Mouse (Mus musculus) forebrain, embryonic 10.5 days (tissue): Measurements from ENCODE around the gene Dmap1. TPM values are rescaled to one million over a fixed set of nuclear protein-coding genes. Genes with fewer than 3 reads are reported as not detected.
A peak's percentile ranks its signal among the peaks of the same experiment; 100 is the strongest.

Experiments
- DNase-seq: peaks from one replicate; pipeline ENCODE4 v3.0.0-alpha.2; 2017; ENCODE audit warnings: low spot score; ENCODE audit errors: extremely low spot score
- H3K27ac ChIP-seq: fragments of 300-500 bp; sonication (generic); 2 replicates; pipeline ENCODE4 v1.5.1; 2016; ENCODE audit warnings: mild to moderate bottlenecking
- H3K27me3 ChIP-seq: fragments of 300-500 bp; sonication (generic); 2 replicates; pipeline ENCODE4 v1.6.1; 2016; ENCODE audit warnings: mild to moderate bottlenecking; ENCODE audit not compliant: poor library complexity, severe bottlenecking
- H3K36me3 ChIP-seq: fragments of 300-500 bp; sonication (generic); replicated peaks from 2 replicates; pipeline ENCODE4 v1.6.1; 2016; ENCODE audit warnings: mild to moderate bottlenecking, moderate library complexity
- H3K4me1 ChIP-seq: fragments of 300-500 bp; sonication (generic); 2 replicates; pipeline ENCODE4 v1.6.1; 2016
- H3K4me3 ChIP-seq: fragments of 300-500 bp; sonication (generic); 2 replicates; pipeline ENCODE4 v1.5.1; 2016; ENCODE audit warnings: mild to moderate bottlenecking, moderate library complexity
- H3K9me3 ChIP-seq: fragments of 300-500 bp; sonication (generic); 2 replicates; pipeline ENCODE4 v1.6.1; 2016; ENCODE audit warnings: mild to moderate bottlenecking, moderate library complexity
- WGBS: fragments of 180-500 bp; shearing (Covaris S2); methylation state at CpG from one replicate; pipeline ENCODE4 v1.1.7; 2016; 5-methylcytosine and 5-hydroxymethylcytosine counted together
- polyA plus RNA-seq: library from polyadenylated mRNA; unstranded; fragments of >200 nt; fragmentation: Nextera tagmentation; extraction: Ambion mirVana; gene quantifications from 2 replicates; pipeline ENCODE4 v1.2.1, GENCODE M21; 2016

Dmap1 gene
- polyA plus RNA-seq, 1 experiment from 2014 or later, result 76.1 TPM

DNA sequence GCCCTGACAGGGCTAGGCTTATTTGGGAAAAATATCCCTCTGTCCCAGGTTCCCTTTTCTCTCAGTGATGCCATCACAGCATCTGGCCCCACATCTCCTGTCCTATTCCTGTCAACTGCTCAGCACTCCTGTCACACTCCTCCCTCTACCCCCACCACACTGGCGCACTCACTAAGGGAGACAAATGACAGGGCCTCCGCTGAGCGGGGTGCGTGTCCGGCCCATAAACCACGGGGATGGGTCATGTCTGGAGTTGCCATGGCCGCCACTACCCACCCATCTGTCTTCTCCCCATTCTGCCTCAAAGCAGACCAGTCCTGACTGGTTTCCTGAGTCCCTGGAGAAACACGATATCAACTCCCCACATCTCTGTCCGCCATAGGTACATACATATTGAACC, 10.0 kb downstream of the Dmap1 start:
- Histone ChIP-seq H3K9me3 (no peaks in the 10 kb centered on the region), H3K4me3 (no peak overlapping the region), H3K36me3 (peaks cover 51% of the 10 kb centered on the region), H3K4me1 (peaks cover 16% of the 10 kb centered on the region), H3K27ac (no peak overlapping the region), H3K27me3 (no peaks in the 10 kb centered on the region)
- WGBS, result 89% methylated on average over 9 of the region's 9 CpGs
- DNase-seq, result no peak

DNA sequence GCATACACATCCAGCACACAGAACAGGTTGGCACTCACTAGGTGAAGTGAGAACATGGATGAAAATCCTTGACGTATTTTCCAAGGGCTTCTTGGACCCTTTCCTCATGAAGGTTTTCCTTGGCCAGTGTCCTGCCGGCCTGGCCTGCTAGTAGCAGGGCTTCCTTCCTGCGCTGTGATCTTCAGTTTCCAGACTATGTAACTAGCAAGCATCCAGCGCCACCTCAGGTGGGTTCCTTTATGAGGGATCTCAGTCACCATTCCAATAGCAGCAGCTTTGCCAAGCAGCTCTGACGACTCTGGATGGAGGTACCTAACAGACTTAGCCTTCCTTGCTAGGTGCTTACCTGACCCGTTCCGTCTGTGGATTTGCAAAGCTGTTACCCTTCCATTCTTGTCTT, 12.2 kb downstream of the Dmap1 start:
- Histone ChIP-seq H3K27ac (no peak overlapping the region), H3K4me3 (no peak overlapping the region), H3K36me3 (peaks cover 33% of the 10 kb centered on the region), H3K4me1 (peaks cover 19% of the 10 kb centered on the region), H3K9me3 (no peaks in the 10 kb centered on the region), H3K27me3 (no peaks in the 10 kb centered on the region)
- WGBS, result 80% methylated on average over 7 of the region's 7 CpGs
- DNase-seq, result no peak

DNA sequence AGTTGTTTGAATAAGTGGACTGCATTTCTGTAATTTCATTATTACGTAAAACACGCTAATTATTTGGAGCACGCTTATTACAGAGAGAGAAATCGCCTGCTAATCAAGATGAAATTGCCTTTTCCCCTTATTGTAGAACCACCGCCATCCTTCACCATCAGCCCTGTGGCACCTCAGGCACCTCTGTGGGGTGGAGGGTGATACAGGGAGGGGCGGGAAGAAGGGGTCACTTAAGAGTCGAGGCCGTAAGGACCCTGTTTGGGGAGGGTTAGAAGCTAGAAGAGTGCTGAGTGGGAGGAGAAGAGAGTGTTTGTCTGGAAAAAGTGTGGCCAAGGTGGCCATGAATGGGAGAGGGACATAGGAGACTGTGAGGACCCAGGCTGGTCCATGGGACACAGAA, 16.0 kb downstream of the Dmap1 start:
- H3K36me3 ChIP-seq, result peaks cover 7% of the 10 kb centered on the region; the same call in 1 of the 2 replicates
- WGBS, result 88% methylated on average over 8 of the region's 8 CpGs

DNA sequence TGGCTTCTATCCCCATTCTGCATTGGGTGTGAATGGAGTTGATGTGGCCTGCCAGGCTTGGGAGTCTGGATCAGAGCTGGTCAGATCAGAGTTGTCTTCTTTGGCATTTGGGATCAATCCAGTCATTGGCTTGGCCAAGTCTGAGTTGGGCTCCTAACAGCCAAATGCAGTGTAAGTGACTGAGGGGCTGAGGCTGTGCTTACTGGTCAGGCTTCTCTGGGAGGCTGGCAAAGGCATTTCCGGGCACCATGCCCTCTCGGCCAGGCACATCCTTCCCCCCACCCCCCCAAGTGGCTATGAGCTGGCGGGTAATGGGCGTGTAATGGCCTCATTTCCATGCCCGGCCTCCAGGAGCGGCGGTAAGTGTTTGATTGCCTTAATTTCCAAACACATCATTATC, 16.5 kb downstream of the Dmap1 start:
- DNase-seq, result no peak
- Histone ChIP-seq H3K4me3 (no peak overlapping the region), H3K9me3 (no peaks in the 10 kb centered on the region), H3K27me3 (no peaks in the 10 kb centered on the region), H3K36me3 (peaks cover 9% of the 10 kb centered on the region; the same call in 1 of the 2 replicates), H3K27ac (no peak overlapping the region), H3K4me1 (peaks cover 10% of the 10 kb centered on the region)
- WGBS, result 88% methylated on average over 7 of the region's 7 CpGs

More for the DNA sequence above, 16.0 kb downstream of the Dmap1 start:
- DNase-seq, result no peak
- no peak overlapping the region for H3K4me3 ChIP-seq
- H3K4me1 ChIP-seq, result peaks cover 10% of the 10 kb centered on the region
- H3K27ac ChIP-seq, result no peak overlapping the region
- no peaks in the 10 kb centered on the region for H3K27me3 ChIP-seq
- no peaks in the 10 kb centered on the region for H3K9me3 ChIP-seq

DNA sequence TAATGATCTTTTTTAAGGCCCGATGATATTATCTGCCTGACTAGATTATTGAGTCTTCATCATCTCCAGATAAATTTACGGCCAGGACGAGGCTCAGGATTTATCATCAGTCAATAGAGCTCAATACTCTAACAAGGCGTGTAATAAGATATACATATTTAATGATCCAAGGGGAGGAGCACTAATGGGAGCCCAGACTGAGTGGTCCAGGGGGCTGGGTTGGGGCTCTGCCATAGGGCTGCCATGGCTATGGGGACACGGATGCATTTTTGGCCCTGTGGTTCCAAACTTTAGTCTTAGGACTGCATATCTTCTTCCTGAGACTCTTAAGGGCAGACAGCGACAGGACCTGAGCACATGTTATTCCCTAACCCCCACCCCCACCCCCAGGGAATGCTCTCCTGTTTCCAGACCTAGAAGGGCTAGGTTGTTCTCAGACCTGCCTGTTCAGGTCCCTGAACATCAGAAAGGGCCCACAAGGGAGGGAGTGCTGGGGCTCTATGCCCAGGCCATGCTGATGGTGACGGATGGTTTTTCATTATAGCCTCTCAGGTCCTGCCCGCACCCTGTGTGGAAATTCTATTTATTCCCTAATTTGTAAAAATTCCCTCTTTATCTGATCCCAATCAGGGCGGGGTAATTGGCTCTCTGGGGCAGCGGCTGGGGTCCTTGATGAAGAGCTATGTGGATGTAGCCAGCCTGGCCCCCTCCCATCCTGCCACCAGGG, 17.5 kb downstream of the Dmap1 start:
- Histone ChIP-seq H3K4me1 (peaks cover 8% of the 10 kb centered on the region), H3K36me3 (peaks cover 14% of the 10 kb centered on the region), H3K27me3 (no peaks in the 10 kb centered on the region), H3K9me3 (no peaks in the 10 kb centered on the region), H3K4me3 (no peak overlapping the region), H3K27ac (no peak overlapping the region)
- DNase-seq, result no peak
- 91% methylated on average over 10 of the region's 10 CpGs for WGBS

DNA sequence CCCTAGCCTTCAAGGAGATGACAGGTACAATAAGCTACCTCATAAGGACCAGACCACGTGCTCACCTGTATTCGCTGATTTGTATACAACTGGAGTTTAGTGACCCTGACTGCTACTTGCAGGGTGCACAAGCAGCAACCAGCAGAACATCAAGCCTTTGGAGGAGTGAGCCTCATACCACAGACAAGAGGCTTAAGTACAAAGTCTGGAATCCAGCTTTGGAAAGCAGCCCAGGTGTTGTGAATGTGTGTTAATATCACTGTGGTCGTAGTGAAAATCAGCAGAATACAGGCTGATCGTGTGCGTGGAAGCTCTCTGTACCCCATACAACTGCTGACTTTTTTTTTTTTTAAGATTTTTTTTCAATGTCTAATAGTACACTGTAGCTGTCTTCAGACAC, 22.1 kb downstream of the Dmap1 start:
- Histone ChIP-seq H3K27ac (no peak overlapping the region), H3K9me3 (no peaks in the 10 kb centered on the region), H3K27me3 (no peaks in the 10 kb centered on the region), H3K4me3 (no peak overlapping the region), H3K4me1 (peaks cover 41% of the 10 kb centered on the region), H3K36me3 (peaks cover 14% of the 10 kb centered on the region)
- 97% methylated on average over 5 of the region's 5 CpGs for WGBS
- no peak for DNase-seq

DNA sequence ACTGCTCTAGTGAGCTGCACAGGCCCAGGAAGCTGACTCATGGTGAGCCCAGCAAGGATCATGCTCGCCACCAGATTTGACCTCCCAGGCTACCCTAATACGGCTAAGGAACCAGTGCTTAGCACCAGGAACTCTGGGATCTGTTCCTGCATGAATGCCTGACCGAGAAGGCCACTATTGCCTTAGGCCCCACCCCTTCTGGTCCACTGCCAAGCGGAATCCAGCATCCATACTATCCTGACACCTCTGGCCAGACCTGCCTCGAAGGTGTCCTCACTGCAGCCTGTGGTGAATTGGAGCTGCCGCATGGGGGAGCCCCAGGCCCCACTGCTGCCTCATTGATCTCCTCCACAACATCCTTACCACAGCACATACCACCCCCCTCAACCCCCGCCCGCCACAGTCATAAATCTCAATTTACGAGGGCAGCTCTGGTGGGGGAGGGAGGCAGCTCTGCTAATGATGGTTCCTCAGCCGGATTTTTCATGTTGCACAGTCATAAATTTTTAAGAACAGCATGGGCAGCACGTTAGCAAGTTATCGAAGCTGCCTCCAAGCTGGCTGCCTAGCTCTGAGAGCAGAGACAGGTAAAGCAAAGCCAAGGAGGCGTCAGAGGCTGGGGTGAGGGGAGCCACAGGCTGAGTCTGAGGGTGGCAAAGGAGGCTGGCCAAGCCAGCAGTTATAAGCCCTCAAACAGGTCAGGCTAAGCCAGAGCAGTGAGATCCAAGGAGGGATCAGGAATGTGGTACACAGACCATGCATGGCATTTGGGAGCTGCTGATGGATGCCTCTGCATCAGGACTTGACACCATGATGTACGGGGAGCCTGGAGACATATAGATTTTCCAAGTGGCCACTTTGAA, 23.3 kb downstream of the Dmap1 start:
- no peak for DNase-seq
- WGBS, result 72% methylated on average over 14 of the region's 14 CpGs
- H3K27me3 ChIP-seq, result no peaks in the 10 kb centered on the region
- H3K9me3 ChIP-seq, result no peaks in the 10 kb centered on the region
- H3K4me3 ChIP-seq, result no peak overlapping the region
- H3K27ac ChIP-seq, result peak overlapping the region; percentile 84
- peaks cover 53% of the 10 kb centered on the region for H3K4me1 ChIP-seq
- H3K36me3 ChIP-seq, result peaks cover 14% of the 10 kb centered on the region

DNA sequence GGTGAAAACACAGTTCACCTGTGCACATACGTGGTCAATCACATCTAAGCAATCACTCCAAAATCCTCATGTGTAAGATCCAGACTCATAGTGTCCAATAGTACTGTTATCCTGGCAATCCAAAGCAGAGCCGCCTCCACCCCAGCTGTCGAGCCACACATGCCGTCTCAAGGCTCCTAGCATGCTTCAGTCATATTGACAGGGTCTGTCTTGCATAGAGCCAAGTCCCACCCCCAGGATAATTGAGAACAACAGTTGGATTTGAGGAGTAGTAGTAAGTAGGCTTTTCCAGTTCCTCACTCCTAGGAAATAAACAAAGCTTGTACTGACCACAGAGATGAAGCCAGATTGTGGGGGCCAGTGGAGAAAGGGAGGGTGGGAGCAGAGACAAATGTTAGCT, 24.4 kb downstream of the Dmap1 start:
- Histone ChIP-seq H3K4me1 (peaks cover 64% of the 10 kb centered on the region), H3K4me3 (no peak overlapping the region), H3K27me3 (no peaks in the 10 kb centered on the region), H3K36me3 (peaks cover 14% of the 10 kb centered on the region), H3K9me3 (no peaks in the 10 kb centered on the region), H3K27ac (peak overlapping the region; percentile 84)
- DNase-seq, result no peak
- WGBS, result 55% methylated on average over 4 of the region's 4 CpGs

DNA sequence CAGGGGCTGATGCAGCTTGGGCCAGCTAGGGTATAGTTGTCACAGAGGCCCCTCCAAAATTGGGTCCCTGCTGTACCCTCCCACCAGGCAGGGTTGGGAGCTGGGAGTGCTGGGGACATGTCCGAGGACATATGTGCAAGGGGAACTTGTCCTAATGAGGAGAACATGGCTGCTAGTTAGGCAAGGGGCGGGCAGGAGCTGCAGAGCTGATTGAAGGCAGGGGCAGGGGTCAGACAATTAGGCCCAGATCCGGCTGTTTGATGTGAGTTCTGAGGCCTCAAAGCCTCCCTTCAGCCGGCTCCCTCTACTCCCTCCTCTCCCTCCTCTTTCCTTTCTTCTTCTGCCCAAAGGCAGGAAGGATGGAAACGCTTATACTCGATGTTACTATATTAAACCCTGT, 25.1 kb downstream of the Dmap1 start:
- DNase-seq, result peak; percentile 70
- peaks cover 71% of the 10 kb centered on the region for H3K4me1 ChIP-seq
- H3K9me3 ChIP-seq, result no peaks in the 10 kb centered on the region
- WGBS, result 5% methylated on average over 6 of the region's 6 CpGs
- peak overlapping the region; percentile 84 for H3K27ac ChIP-seq
- H3K4me3 ChIP-seq, result no peak overlapping the region
- H3K36me3 ChIP-seq, result peaks cover 14% of the 10 kb centered on the region
- no peaks in the 10 kb centered on the region for H3K27me3 ChIP-seq

DNA sequence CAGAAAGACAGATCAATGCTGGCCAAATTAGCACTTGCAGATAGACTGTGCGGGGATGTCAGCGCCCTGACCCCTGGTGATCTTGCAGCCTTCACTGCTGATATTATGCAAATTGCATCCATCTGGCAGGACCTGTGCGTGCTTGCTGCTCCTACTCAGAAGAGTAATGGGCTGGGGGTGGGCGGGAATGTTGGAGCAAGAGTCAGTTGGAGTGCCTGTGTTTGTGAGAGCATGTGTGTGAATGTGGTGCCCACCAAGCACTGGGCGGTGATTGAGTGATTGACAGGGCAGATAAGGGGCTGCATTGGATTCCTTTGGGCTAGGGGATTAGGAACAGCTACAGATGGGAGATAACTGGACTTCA, 26.6 kb downstream of the Dmap1 start:
- H3K4me1 ChIP-seq, result peaks cover 86% of the 10 kb centered on the region
- 37% methylated on average over 5 of the region's 5 CpGs for WGBS
- DNase-seq, result no peak
- H3K27me3 ChIP-seq, result no peaks in the 10 kb centered on the region
- H3K4me3 ChIP-seq, result no peak overlapping the region
- H3K36me3 ChIP-seq, result peaks cover 10% of the 10 kb centered on the region
- H3K27ac ChIP-seq, result peak overlapping the region; percentile 82
- no peaks in the 10 kb centered on the region for H3K9me3 ChIP-seq

DNA sequence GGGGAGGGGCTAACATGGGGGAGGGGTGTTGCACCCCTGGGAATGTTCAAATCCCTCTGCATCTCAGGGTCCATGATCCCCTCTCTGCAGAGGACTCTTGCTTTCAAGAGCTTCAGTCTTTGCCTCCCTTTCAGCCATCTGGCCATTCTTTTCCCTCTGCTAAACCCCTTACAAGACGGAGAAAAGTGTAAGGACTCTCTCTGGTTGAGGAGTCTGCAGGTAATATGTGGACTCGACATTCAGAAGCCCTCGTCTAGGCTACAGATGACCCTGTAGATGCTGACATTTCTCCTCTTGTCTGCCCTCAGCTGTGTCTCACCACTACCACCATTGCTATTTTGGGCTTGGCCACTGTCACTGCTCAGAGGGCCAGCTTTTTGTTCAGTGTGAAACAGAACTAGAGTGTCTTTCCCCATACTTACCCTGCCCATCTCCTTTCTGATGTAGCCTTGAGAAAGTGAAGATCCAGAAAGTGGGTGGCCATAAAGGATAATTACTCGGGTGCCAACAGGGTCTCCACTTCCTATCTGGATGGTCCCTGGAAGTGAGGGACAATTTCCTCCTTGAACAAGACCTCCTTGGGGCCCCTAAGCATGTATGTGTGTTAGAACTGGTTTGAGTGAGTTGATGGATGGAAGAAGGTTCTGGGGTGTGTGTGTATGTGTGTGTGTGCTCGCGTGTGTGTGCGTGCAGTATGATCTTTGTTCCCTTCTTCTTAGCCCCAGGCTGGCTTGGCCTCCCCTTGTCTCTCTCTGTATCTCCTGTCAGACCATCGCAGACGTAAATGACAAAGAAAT, 27.2 kb downstream of the Dmap1 start:
- DNase-seq, result no peak

DNA sequence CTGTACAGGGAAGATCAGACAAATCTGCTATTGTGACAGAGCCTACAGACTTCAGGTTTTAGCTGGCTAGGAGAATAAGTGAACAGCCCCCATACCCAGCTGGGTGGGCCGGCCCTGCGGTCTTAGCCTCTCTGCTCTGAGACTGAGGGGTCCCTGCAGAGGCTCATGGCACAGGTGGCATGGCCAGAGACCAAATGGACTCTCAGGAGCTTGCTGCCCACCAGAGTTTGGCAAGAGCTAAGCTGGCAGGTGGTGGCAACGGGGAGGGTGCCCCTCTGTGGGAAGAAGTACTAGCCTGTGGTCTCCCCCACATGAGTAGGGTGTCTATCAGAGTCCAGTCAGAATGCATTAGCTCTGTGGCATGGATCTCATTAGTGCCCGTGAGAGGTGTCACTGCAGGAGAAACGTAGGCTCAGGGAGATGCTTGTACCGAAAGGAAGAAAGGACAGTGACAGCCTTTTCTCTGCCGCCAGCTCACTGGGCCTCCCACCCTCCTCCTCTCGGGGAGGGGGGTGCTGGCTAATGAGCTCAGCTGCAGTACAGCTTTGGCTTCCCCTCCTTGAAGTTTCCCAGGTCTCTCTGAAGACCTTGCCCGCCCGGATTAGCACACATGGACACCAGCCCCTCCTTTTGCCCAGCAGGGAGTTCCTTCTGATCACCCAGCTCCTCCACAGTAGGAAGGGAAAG, 27.9 kb downstream of the Dmap1 start:
- Histone ChIP-seq H3K9me3 (no peaks in the 10 kb centered on the region), H3K4me3 (peak overlapping the region; percentile 14; the same call in 1 of the 2 replicates), H3K4me1 (peaks cover 97% of the 10 kb centered on the region), H3K27ac (peak overlapping the region; percentile 82), H3K27me3 (peaks cover 10% of the 10 kb centered on the region), H3K36me3 (peaks cover 12% of the 10 kb centered on the region)
- no peak for DNase-seq
- WGBS, result 10% methylated on average over 10 of the region's 10 CpGs

More for the DNA sequence above, 27.2 kb downstream of the Dmap1 start:
- Histone ChIP-seq H3K9me3 (no peaks in the 10 kb centered on the region), H3K4me1 (peaks cover 92% of the 10 kb centered on the region), H3K36me3 (peaks cover 15% of the 10 kb centered on the region), H3K27me3 (peaks cover 2% of the 10 kb centered on the region; the same call in 1 of the 2 replicates), H3K27ac (peak overlapping the region; percentile 82), H3K4me3 (peak overlapping the region; percentile 14; the same call in 1 of the 2 replicates)
- WGBS, result 39% methylated on average over 9 of the region's 9 CpGs
